Mouse (Mus musculus): ENCODE measurements around the gene Cep55. TPM values are rescaled to one million over a fixed set of nuclear protein-coding genes. Genes with fewer than 3 reads are reported as not detected.
A peak's percentile ranks its signal among the peaks of the same experiment; 100 is the strongest.

The Cep55 gene
- polyA plus RNA-seq, 1 experiment from 2014 or later, result 8.2 TPM

DNA sequence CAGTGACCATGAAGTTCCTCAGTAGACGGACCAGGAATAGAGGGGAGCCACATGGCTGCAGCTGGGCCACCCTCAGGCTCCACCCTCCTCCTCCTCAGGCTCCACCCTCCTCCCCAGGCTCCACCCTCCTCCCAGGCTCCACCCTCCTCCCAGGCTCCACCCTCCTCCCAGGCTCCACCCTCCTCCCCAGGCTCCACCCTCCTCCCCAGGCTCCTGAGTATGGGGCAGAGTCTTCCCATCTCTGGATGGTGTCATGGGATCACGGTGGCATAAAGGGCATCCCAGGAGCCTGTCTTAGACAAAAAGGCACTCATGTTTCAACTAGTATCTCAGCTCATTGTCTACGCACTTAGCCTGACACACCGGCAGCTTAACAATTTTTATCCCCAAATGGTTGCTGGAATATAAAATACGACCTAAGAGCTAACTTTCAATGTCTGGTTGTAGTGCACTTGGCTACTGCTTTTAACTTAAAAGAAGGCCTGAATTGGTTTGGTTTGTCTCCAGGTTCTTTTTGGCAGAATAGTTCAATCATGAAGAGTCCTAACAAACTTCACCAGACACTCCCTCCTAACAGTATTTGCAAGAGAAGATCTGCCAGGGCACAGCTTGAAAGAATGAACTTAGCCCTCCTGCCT is 65.4 kb downstream of the Cep55 start:
- Histone ChIP-seq H3K4me3 (ENCODE audit: low read depth, low read length) (no peak overlapping the region), H3K36me3 (ENCODE audit: control insufficient read depth, insufficient read depth) (no peaks in the 10 kb centered on the region), H3K27me3 (replicated peaks; ENCODE audit: control insufficient read depth, insufficient read depth, low read length) (peaks cover 18% of the 10 kb centered on the region; the same call in 1 of the 2 replicates), H3K27ac (ENCODE audit: low read depth, low read length) (no peak overlapping the region), H3K4me2 (replicated peaks; ENCODE audit: low read depth) (no peak overlapping the region), H3K4me1 (replicated peaks; ENCODE audit: control insufficient read depth, insufficient read depth, low read length) (no peaks in the 10 kb centered on the region), H3K9me3 (ENCODE audit: control insufficient read depth) (no peaks in the 10 kb centered on the region), H3K9ac (ENCODE audit: low read depth, low read length) (no peak overlapping the region)
- WGBS, result 82% methylated on average over 5 of the region's 5 CpGs
- ATAC-seq, result no peak
- no peak for TF ChIP-seq CTCF (IDR thresholded peaks at IDR 0.05; ENCODE audit: low read depth)

DNA sequence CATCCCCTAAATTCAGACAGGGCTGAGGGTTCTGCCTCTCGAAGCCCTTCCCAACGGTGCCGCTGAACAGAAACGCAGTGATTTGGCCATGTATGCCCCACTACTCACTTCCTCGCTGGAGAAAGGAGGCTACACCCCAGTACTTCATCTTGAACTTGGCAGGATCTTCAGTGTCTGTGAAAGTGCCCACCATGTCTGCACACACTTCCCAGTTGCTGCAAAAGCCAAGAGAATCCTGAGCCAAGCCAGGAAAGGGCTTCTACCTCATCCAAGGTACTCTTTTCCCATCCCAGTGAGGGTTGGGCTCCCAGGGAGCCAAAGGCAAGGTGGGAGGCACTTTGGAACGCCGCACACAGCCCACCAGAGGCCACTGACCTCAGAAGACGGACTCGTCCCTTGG is 69.1 kb downstream of the Cep55 start:
- no peak for TF ChIP-seq CTCF (IDR thresholded peaks at IDR 0.05; ENCODE audit: low read depth)
- Histone ChIP-seq H3K9me3 (ENCODE audit: control insufficient read depth) (no peaks in the 10 kb centered on the region), H3K27ac (ENCODE audit: low read depth, low read length) (no peak overlapping the region), H3K4me1 (replicated peaks; ENCODE audit: control insufficient read depth, insufficient read depth, low read length) (no peaks in the 10 kb centered on the region), H3K9ac (ENCODE audit: low read depth, low read length) (no peak overlapping the region), H3K36me3 (ENCODE audit: control insufficient read depth, insufficient read depth) (no peaks in the 10 kb centered on the region), H3K27me3 (replicated peaks; ENCODE audit: control insufficient read depth, insufficient read depth, low read length) (peaks cover 21% of the 10 kb centered on the region; the same call in 1 of the 2 replicates), H3K4me2 (replicated peaks; ENCODE audit: low read depth) (peak overlapping the region; percentile 95), H3K4me3 (ENCODE audit: low read depth, low read length) (peak overlapping the region; percentile 48)
- 33% methylated on average over 9 of the region's 9 CpGs for WGBS
- no peak for ATAC-seq

Other genes with a start within 250 kb of the Cep55 start
- gene Myof, start 11.4 kb upstream of the Cep55 start, polyA plus RNA-seq (2015; fragmentation: Nextera tagmentation; extraction: Ambion mirVana), result 5.9 and 6.6 TPM in 2 replicates
- gene Ffar4, start 42.1 kb downstream of the Cep55 start, polyA plus RNA-seq (2015; fragmentation: Nextera tagmentation; extraction: Ambion mirVana), result 4.7 and 5.3 TPM in 2 replicates
- gene Rbp4, start 70.3 kb downstream of the Cep55 start, polyA plus RNA-seq (2015; fragmentation: Nextera tagmentation; extraction: Ambion mirVana), result 15.7 and 16.8 TPM in 2 replicates
- gene Pde6c, start 77.8 kb downstream of the Cep55 start, polyA plus RNA-seq (2015; fragmentation: Nextera tagmentation; extraction: Ambion mirVana), result 0.25 and 0.60 TPM in 2 replicates
- 18.1 and 19.0 TPM in 2 replicates for gene Fra10ac1, start 169.1 kb downstream of the Cep55 start, polyA plus RNA-seq (2015; fragmentation: Nextera tagmentation; extraction: Ambion mirVana)
- gene Lgi1, start 209.5 kb downstream of the Cep55 start, polyA plus RNA-seq (2015; fragmentation: Nextera tagmentation; extraction: Ambion mirVana), result 0.76 and 0.91 TPM in 2 replicates

Measured in intestine, postnatal 0 days (tissue).